Mouse (Mus musculus) macrophage (primary cell): ENCODE measurements around the gene 4931414P19Rik. TPM values are rescaled to one million over a fixed set of nuclear protein-coding genes. Genes with fewer than 3 reads are reported as not detected.

ENCODE experiments used
- H3K27ac ChIP-seq: fragments of 350-480 bp; formaldehyde crosslinking; 2 replicates; pipeline ENCODE4 v1.9.0; 2021
- H3K36me3 ChIP-seq: fragments of 350-480 bp; formaldehyde crosslinking; 2 replicates; pipeline ENCODE4 v1.9.0; 2021; ENCODE audit errors: inconsistent target
- H3K4me3 ChIP-seq: fragments of 350-480 bp; formaldehyde crosslinking; 2 replicates; pipeline ENCODE4 v1.9.0; 2021; ENCODE audit errors: inconsistent target
- H3K79me2 ChIP-seq: fragments of 350-480 bp; formaldehyde crosslinking; 2 replicates; pipeline ENCODE4 v1.9.0; 2021; ENCODE audit errors: inconsistent target
- WGBS: methylation state at CpG from one replicate; pipeline ENCODE4 v1.1.7; 2026; ENCODE audit warnings: inconsistent platforms; ENCODE audit not compliant: missing documents; 5-methylcytosine and 5-hydroxymethylcytosine counted together
- polyA plus RNA-seq: library from polyadenylated mRNA; stranded (reverse); fragments of 250-400 nt; gene quantifications from 3 replicates; pipeline ENCODE4 v1.2.4, GENCODE M21; 2018; ENCODE audit warnings: inconsistent platforms
- total RNA-seq, 78 experiments: library from RNA; depleted of rRNA; stranded (reverse); fragments of 250-400 nt; gene quantifications; 1 replicate in 9 of 78; 2 replicates in 24 of 78; 3 replicates in 43 of 78; 4 replicates in 2 of 78; pipeline ENCODE4 v1.2.4; 2018; ENCODE audit warnings: inconsistent platforms in 56 of 78

Gene 4931414P19Rik
- 1 to 10 TPM in 22 of 26 experiments, under 1 TPM in 3, not detected in 1; 0.29 to 7.5 (median 3.6) TPM for total RNA-seq (2018; cell fraction: chromatin; rRNA removed)
- total RNA-seq (2018; cell fraction: cytosol; rRNA removed): 1 to 10 TPM in 24 of 26 experiments, under 1 TPM in 2; 0.72 to 5.2 (median 3.5) TPM
- total RNA-seq (2018; cell fraction: nucleus; rRNA removed): 1 to 10 TPM in 25 of 26 experiments, under 1 TPM in 1; 0.63 to 8.5 (median 4.4) TPM
- 3.5 to 3.9 TPM (median 3.7 TPM) in 3 replicates for polyA plus RNA-seq

- Histone ChIP-seq H3K79me2 (no peaks in the 10 kb centered on the region), H3K4me3 (peak within 1 kb of the TSS; percentile 42), H3K27ac (peak within 1 kb of the TSS; percentile 31; the same call in 1 of the 2 replicates), H3K36me3 (no peaks in the 10 kb centered on the region)
- 1% methylated on average over 31 of the region's 39 CpGs for WGBS
These were observed at the start of gene 4931414P19Rik for GRCm38 (mm10) chr14:54605752-54606321. 4931414P19Rik (minus strand) TSS chr14:54605993.

- peaks cover 45% of the 10 kb centered on the region for H3K79me2 ChIP-seq
These were observed 47.7 kb upstream of the 4931414P19Rik start for GRCm38 (mm10) chr14:54653496-54653895.

DNA sequence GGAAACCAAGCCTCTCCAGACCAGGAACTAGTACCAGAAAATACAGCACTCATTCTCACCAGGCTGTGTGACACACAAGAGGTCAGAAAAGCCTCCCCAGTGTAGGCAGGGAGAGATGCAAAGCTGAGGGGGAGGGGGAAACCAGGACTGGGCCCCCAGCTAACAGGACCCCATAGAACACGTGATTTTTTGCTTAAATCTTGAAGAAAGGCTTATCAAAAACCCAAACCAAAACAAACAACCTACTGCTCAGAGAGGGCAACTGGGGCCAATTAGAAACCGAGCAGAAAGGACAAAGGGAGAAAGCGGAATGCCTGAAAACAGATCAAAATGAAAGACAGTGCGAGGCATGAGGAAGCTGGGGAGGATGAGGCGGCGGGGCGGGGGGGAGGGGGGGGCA is 47.0 kb upstream of the 4931414P19Rik start:
- 5% methylated on average over 7 of the region's 7 CpGs for WGBS
- H3K36me3 ChIP-seq: peaks cover 55% of the 10 kb centered on the region
- H3K79me2 ChIP-seq: peaks cover 48% of the 10 kb centered on the region
- peak overlapping the region; percentile 93 for H3K4me3 ChIP-seq
- H3K27ac ChIP-seq: peak overlapping the region; percentile 72

More at GRCm38 (mm10) chr14:54653496-54653895, 47.7 kb upstream of the 4931414P19Rik start:
- H3K4me3 ChIP-seq: peak overlapping the region; percentile 93
- 1% methylated on average over 12 of the region's 12 CpGs for WGBS
- peak overlapping the region; percentile 72 for H3K27ac ChIP-seq
- peaks cover 55% of the 10 kb centered on the region for H3K36me3 ChIP-seq

DNA sequence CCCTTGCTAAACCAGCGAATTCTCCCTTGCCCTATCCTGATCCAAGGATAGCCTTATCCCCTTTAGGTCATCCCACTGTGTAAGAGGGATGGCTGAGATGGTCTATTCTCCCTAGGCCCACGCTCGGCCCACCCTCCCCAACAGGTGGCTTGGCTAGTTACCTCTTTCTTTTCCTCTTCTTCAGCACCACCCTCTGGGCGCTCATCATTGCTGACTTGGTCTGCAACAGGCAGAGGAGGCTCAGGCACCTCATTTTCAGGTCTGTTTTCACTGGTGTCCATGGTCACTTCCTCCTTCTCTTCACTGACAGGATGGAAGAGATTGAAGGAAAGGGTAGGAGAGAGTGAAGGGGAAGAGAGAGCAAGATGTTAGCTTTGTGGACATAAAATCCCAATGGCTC is 45.8 kb upstream of the 4931414P19Rik start:
- WGBS: 79% methylated on average over 4 of the region's 4 CpGs
- H3K36me3 ChIP-seq: peaks cover 46% of the 10 kb centered on the region
- H3K4me3 ChIP-seq: no peak overlapping the region
- no peak overlapping the region for H3K27ac ChIP-seq
- H3K79me2 ChIP-seq: peaks cover 48% of the 10 kb centered on the region

GRCm38 (mm10) chr14:54650621-54651454 is 45.0 kb upstream of the 4931414P19Rik start:
- no peak overlapping the region for H3K27ac ChIP-seq
- H3K79me2 ChIP-seq: peaks cover 48% of the 10 kb centered on the region
- 58% methylated on average over 16 of the region's 23 CpGs for WGBS
- peaks cover 47% of the 10 kb centered on the region for H3K36me3 ChIP-seq
- no peak overlapping the region for H3K4me3 ChIP-seq

DNA sequence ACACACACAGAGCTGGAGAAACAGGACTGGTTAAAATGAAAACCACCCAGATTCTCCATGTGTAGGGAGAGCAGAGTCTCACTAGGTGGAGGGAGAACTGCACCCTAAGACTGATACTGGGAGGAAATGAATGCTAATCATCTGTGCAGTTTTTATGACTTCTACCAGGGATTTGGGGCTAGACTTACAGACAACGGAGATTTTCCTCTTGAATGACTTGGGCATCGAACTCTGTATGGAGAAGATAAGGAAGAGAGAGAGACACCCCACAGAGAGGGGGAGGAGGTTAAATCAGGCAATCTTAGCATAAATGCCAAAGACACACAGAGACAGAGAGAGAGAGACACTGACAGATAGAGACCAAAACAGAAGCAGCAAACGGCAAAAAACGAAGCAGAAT is 42.1 kb upstream of the 4931414P19Rik start:
- Histone ChIP-seq H3K27ac (no peak overlapping the region), H3K36me3 (peaks cover 69% of the 10 kb centered on the region), H3K4me3 (no peak overlapping the region), H3K79me2 (peaks cover 39% of the 10 kb centered on the region)
- WGBS: 95% methylated on average over 4 of the region's 4 CpGs

DNA sequence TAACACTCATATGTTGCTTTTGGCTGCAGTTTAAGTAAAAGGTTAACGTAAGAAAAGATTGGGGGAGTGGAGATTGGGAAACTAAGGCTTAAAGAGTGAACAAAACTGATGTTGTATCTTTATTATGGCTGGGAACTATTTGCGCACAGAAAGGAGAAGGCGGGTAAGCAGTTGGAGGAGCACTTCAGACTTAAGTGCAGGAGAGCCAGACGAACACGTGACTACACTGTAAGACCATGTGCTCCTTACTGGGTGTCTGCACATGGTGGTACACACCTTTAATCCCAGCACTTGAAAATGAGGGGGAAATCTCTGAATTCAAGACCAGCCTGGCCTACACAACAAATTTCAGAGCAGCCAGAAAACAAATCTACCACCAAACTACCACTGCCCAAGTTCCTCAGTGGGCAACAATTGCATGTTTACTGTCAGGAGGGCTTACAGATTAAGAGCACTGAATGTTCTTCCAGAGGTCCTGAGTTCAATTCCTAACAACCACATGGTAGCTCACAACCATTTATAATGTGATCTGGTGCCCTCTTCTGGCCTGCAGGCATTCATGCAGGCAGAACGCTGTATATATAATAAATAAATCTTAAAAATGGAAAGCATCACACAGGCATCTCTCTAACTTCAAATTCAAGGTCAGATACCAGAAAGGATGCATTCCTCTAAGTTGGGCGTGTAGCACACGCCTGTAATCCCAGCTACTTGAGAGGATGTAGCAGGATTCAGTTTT is 41.3 kb upstream of the 4931414P19Rik start:
- WGBS: 95% methylated on average over 8 of the region's 8 CpGs

GRCm38 (mm10) chr14:54646455-54646854 is 40.7 kb upstream of the 4931414P19Rik start:
- 97% methylated on average over 17 of the region's 17 CpGs for WGBS
- Histone ChIP-seq H3K36me3 (peaks cover 74% of the 10 kb centered on the region), H3K79me2 (peaks cover 28% of the 10 kb centered on the region), H3K27ac (no peak overlapping the region), H3K4me3 (no peak overlapping the region)

More for the DNA sequence above, 41.3 kb upstream of the 4931414P19Rik start:
- H3K27ac ChIP-seq: no peak overlapping the region
- H3K79me2 ChIP-seq: peaks cover 30% of the 10 kb centered on the region
- H3K36me3 ChIP-seq: peaks cover 74% of the 10 kb centered on the region
- no peak overlapping the region for H3K4me3 ChIP-seq

DNA sequence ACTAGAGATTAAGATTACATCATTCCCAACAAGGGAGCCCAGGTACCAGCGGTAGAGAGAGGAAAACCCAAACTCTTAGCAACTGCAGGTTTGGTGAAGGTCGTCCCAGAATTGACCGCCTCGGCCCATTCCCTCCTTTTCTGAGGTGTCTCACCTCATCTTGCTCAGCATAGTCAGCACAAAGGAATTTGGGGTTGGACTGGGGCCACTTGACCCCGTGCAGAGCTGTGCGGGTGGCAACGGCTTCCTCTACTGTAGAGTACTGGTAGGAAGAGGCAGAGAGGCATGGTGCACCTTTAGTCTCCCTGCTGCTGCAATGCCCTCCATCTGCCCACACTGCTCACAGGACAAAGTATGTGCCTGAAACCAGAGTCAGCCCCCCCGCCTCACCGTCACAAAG is 38.5 kb upstream of the 4931414P19Rik start:
- Histone ChIP-seq H3K4me3 (no peak overlapping the region), H3K79me2 (peaks cover 11% of the 10 kb centered on the region), H3K36me3 (peaks cover 57% of the 10 kb centered on the region), H3K27ac (no peak overlapping the region)
- 92% methylated on average over 9 of the region's 9 CpGs for WGBS

DNA sequence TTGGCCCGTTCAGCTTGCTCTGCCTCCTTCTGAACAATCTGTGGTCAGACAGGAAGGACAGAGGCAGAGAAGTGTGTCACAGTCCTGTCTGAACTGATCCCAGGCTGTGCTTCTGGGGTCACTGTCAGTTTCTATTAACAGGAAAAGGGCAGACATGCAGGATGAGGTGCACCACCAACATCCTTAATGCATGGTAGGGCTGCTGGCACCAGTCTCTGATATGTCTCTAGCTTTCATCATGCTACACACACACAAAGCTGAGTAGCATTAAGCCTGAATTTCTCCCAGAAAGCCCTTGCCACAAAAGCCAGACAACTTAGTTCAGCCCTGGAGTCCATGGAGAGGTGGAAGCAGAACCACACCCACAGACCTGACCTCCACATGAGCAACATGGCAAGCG is 37.2 kb upstream of the 4931414P19Rik start:
- Histone ChIP-seq H3K79me2 (no peaks in the 10 kb centered on the region), H3K4me3 (no peak overlapping the region), H3K36me3 (peaks cover 44% of the 10 kb centered on the region), H3K27ac (no peak overlapping the region)
- WGBS: 89% methylated on average over 2 of the region's 2 CpGs

GRCm38 (mm10) chr14:54642224-54642944 is 36.6 kb upstream of the 4931414P19Rik start:
- no peak overlapping the region for H3K27ac ChIP-seq
- 96% methylated on average over 21 of the region's 25 CpGs for WGBS
- H3K79me2 ChIP-seq: no peaks in the 10 kb centered on the region
- no peak overlapping the region for H3K4me3 ChIP-seq
- H3K36me3 ChIP-seq: peaks cover 42% of the 10 kb centered on the region

DNA sequence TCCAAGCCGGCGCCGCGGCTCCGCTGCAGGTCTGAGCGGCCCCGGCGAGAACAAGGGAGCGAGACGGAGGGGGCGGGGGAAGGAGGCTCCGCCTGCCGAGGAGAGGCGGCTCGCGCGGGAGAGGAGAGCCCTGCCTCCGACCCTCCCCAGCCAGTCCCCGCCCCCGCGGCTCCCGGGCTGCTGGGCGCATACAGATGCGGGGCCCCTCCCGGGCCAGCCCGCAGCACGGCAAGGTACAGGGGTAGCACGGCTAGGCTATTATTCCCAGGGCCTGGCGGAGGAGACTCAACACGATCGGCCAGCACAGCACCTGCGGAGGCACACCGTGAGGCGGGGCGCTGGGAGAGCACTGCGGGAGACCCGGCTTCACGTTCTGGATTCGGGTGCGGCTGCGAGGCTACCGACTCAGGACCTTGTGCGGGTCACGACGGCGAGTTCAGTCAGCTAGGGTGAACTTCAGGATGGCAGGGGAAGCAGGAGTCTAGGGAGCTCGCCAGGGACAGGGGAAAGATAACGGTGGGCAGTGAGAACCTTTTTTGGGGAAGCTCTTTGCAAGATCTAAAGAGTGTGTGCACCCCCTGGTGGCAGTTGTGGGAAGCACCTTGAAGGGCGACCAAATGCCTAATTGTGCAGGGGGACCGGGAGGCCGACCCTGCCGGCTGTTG is 35.6 kb upstream of the 4931414P19Rik start, which contains the start of gene Cdh24:
Cdh24 (minus strand) TSS at position 60 of the 665 bp plus-strand sequence.
- Histone ChIP-seq H3K36me3 (peaks cover 38% of the 10 kb centered on the region), H3K27ac (no peak within 1 kb of the TSS), H3K4me3 (peak within 1 kb of the TSS; percentile 21), H3K79me2 (no peaks in the 10 kb centered on the region)
- 1% methylated on average over 33 of the region's 52 CpGs for WGBS

- no peaks in the 10 kb centered on the region for H3K79me2 ChIP-seq
- peak within 1 kb of the TSS; percentile 21 for H3K4me3 ChIP-seq
- 4% methylated on average over 28 of the region's 28 CpGs for WGBS
- H3K36me3 ChIP-seq: peaks cover 33% of the 10 kb centered on the region
- no peak within 1 kb of the TSS for H3K27ac ChIP-seq
These were observed 35.1 kb upstream of the 4931414P19Rik start, which contains the start of gene Gm17606 for GRCm38 (mm10) chr14:54640946-54641304. Gm17606 (plus strand) TSS chr14:54640952.
